Mouse (Mus musculus) right cerebral cortex, postnatal 4 days (tissue): ENCODE results near the gene Ptprn2.
A peak's percentile ranks its signal among the peaks of the same experiment; 100 is the strongest.

Source experiments
- DNase-seq: peaks from one replicate; pipeline ENCODE4 v3.0.0-alpha.2; 2022

The Ptprn2 gene

DNA sequence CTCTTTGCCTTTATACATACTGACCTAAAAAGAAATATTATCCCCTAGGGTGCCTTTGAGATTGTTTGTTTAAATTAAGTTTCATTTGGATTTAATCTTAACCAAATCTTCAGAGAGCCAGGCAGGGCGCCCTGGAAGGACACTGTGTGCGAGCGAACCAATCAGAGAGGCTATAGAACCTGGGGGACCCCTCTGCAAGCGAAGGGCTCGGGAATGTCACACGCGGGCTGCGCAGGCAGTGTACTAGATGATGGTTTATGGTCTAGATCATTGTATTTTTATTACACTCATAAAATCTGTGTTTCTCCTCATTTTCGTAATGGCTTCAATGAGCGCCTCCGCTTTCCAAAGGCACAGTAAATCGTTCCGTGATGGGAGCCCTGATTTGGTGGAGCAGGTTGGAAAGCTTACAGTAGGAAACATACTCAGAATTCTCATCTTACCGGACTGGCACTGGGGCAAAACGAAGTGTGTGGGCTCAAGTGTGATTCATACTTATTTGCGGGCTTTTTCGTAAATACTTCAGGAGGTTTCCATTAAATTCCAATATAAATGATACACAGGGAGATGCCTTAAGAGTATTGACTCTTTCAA, 760.5 kb downstream of the Ptprn2 start:
- no peak for DNase-seq

DNA sequence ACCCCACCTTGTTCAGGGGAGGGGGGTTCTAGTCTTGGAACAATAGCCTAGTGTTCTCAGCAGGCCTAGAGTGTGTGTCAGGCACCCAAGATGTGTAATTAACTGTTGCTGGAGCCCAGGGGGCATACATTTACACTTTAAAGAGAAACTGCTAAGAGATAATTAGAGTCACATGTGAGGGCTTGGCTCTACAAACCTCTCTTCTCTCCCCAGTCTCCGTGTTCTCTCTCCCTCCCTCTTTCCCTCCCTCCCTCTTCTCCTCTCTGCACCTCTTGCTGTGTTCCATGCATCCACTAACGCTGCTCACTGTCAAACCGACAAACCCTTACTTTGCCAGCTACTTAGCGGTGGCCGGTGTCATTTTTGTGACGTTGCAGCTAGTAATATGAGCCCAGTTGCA, 764.9 kb downstream of the Ptprn2 start:
- DNase-seq: no peak

DNA sequence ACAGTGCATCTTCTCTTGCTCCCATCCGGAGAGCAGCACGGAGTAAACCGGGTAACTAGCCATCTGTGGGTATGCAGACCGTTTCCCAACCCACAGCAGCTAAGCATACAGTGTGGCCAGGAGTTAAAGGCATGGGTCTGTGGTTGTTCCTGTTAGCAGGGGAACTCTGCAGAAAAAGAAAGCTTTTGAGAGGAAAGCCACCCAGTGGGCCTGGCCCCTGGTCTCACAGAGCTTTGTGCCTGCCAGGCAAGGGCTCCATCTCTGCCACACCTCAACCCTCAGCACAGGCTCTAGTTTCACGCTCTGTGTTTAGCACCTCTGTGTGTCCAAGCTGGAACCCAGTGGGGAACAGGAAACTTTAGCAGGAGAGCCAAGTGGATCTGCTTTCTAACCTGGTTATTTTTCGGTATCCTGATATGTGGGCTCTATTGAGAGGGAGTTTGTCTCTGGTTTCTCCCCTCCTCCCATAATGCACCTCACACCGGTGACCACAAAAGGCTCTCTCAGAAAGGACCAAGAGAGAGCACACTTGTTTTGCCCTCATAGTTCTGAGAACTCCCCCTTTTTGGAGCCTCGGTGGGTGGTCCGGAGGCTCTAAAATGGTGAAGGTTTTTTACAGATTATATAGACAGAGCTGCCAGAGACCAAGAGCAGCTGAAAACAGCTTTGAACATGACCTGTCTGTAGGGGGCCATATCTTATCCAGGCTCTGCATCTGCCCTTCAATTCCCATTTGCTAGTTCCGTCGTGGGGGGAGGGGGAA, 766.3 kb downstream of the Ptprn2 start:
- DNase-seq: no peak

GRCm38 (mm10) chr12:117252426-117252779, 766.9 kb downstream of the Ptprn2 start:
- no peak for DNase-seq

GRCm38 (mm10) chr12:117254356-117254755, 768.8 kb downstream of the Ptprn2 start:
- DNase-seq: no peak

DNA sequence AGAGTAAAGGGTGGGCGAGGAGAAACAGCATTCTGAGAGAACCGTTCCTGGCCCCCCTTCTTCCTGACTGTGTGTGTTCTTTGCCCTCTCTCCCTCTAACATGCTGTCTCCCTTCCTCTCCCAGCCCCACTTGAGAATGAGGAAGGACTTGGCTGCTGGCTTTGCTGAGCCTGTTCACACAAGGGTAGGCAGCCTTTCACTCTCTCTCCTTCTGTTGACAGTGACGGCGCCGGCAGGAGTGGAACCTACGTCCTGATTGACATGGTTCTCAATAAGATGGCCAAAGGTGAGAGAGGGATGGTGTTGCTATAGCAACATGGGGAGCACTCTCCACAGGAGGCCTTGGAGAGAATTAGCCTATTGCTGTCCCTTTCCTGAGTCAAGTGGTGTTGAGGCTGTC, 769.8 kb downstream of the Ptprn2 start:
- DNase-seq: no peak

DNA sequence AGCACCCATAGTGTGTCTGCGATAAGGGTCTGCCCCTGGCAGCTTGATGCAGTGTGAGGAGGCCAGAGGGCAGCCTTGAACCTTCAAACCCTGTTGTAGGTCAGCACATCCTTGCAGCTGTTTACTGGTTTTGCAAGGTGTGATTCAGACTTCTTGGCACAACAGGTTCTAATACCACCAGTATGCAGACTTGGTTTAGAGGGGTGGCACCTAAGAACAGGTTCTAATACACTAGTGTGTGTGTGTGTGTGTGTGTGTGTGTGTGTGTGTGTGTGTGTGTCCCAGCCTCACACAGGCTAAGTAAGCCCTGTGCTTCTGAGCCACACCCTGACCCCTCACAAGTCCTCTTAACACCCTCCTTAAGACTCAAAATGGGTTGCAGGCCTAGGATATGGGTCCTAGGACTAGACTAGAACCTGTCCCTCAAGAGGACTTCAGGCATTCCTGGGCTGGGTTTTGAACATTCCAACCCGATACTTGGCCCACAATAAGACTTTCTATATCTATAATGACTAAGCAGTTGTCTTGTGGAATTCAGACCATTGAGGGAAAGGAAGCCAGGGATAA, 770.3 kb downstream of the Ptprn2 start:
- DNase-seq: no peak

DNA sequence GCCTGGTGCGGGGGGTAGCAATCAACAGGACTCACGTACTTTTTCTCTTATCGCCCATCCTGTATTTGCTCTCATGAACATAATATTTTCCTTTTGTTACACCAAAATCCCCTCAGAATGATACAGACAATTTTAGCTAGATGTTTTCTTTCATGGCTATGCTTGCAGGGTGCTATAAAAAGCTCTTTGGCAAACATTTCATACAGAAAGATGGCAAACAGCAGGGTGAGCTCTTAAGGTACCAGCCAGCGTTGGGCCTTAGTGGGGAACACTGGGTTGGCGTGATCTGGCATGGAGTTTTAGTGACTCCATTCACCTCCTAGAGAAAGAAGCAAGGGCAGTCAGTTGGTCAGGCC, 771.3 kb downstream of the Ptprn2 start:
- DNase-seq: no peak

DNA sequence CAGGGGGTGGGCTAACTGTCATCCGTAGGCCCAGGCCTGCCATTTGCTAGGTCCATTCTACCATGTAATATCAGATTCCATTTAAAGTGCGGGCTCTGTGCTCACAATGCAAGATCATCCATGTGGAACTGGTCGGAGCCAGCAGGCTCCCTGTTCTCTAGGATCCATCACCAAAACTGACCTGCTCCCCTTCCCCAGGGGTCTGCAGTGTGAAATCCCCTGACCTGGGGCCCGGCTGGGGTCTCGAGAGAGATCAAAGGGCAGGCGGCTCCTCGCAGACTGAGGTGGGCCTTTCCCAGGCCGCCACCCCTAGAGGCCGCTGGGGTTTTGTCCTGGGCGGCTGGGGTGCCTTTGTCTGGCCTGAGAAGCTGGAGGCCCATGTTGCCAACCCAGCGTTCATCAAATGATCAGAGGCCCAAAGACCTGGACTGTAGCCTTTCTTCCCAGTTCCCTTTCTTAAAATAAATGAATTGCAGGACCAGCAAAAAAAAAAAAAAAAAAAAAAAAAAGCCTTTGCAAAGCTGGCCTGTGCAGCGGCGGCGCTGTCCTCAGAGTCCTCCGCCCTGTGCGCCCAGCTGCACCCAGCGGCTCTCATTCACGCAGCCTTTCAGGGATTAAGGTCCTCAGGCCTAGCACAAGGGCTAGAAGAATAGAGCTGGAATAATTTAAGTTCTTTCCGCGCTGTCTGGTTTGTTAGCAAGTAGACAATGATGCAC, 771.8 kb downstream of the Ptprn2 start:
- DNase-seq: peak; percentile 26

- DNase-seq: no peak
Measured at GRCm38 (mm10) chr12:117257921-117258497, 772.5 kb downstream of the Ptprn2 start.

DNA sequence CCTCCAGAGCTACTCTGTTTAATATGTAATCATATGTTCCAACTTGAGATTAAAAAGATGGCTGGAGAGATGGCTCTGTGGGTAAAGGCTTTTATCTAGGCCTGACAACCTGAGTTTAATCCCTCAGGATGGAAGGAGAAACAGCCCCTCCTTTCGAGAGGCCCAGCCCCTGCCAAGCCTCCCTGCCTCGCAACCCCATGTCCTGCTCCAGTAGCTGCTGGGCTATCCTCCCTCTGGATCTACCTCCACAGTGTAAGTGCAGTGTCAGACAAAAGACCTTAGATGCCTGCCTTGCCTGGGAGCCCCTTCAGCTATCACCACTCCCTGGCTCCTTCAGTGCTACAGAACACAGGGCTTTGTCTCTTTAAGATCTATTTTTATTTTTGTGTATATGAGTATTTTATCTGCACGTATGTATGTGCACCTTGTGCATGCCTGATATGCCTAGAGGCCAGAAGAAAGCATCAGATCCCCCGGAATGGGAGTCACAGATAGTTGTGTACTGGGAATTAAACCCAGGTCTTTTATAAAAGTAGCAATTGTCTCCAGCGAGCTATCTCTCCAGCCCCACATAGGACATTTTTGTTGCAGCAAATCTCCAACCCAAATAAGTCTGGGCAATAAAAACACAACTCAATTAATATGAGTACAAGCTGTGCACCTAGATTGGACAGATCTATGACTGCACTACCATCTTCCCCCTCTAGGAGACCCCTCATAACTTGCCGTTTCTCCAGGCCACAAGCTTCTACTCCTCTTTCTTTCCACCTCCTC, 775.1 kb downstream of the Ptprn2 start:
- DNase-seq: no peak

DNA sequence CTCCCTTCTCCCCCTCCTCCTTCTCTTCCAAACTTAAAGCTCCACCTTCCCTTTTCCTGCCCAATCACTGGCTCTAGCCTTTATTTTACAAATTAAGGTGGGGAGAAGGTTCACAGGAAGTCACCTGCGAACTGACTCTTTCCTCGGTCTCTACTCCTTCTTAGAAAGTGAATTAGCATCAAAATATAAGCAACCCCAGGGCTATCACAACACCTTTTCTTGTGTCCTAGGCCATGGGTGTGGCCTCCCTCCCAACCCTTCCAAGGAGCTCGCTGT, 775.6 kb downstream of the Ptprn2 start:
- no peak for DNase-seq

DNA sequence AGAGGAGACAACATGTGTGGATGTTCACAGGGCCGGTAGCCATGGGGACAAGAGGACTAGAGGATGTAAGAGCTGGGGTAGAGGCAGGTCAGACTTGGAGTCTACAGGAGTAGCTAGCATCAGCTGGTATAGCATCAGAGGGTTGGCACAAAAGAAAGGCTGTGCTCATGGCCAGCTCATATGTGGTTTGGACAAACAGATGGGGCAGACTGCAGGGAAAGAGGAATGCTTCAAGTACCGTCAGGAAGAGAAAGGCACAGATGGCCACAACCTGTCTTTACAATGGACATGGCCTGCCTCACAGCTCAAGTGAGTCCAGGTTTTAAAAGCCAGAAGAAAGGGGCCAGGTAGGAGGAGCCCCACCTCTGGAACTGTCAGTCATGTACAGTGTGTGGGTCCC, 776.5 kb downstream of the Ptprn2 start:
- no peak for DNase-seq

DNA sequence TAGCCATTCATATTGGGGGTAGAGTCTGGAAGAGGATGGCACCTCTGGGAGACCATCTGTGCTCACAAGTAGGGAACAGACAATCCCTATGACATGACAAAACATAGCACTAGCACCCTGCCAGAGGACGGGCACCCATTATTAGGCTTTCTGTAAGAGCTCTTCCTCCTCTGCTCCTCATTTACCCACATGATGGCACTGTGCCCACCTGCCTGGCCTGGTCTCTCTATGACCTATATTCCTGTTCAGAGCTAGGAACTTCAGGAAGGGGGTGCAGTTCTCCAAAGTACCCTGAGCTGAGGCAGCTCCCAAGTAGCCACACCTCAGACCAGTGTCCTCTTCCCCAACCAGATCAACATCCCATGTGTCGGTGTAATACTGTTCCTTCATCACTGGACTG, 777.6 kb downstream of the Ptprn2 start:
- no peak for DNase-seq

DNA sequence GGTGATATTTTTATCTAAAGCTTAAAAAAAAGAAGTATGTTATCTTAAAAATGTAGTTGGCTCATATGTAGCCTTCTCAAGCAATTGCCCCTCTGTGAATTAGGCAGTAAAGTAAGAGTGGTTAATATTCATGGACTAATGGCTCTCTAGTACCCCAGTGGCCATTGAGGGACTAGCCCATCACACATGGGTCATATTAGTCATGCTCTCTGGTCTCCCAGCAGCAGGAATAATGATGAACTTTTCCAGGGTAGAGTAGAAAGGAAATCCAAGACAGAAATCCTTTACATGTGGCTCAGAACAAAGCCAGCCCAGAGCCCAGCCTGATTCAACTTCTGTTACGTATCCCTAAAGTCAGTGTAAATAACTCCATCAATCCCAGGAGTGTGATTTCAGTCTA, 779.7 kb downstream of the Ptprn2 start:
- DNase-seq: no peak

- no peak for DNase-seq
Measured at GRCm38 (mm10) chr12:117268543-117269172, 783.1 kb downstream of the Ptprn2 start.

DNA sequence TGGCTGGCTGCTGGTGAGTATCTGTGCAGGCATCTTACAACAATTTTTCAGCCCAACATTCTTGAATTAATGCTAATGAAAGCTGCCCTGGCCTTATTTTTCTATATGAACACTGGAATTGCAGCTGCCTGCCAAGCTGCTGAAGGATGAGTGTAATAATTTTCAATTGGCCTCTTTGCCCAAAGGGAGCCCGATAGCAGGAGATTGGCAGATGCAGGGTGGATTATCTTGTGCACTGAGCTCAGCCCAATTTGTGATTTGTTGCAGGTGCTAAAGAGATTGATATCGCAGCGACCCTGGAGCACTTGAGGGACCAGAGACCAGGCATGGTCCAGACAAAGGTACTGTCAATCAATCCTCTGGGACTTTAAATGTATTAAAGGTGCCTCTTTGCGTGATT, 783.8 kb downstream of the Ptprn2 start:
- no peak for DNase-seq

DNA sequence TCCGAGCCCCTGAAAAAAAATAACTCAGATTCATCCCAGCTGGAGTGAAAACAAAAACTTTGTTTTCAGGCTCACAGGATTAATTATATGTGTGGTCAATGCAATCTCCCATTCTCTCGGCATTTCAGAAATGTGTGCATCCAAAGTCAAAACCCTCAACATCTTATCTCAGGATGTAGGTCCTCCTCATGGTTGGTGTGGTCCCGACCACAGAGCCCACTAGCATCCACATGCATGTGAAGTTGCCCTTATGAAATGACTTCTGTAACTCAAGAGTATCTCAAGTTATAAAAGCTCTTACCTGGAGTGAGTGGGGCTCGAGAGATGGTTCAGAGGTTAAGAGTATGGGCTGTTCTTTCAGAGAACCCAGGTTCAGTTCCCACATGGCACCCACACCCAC, 784.7 kb downstream of the Ptprn2 start:
- DNase-seq: no peak

DNA sequence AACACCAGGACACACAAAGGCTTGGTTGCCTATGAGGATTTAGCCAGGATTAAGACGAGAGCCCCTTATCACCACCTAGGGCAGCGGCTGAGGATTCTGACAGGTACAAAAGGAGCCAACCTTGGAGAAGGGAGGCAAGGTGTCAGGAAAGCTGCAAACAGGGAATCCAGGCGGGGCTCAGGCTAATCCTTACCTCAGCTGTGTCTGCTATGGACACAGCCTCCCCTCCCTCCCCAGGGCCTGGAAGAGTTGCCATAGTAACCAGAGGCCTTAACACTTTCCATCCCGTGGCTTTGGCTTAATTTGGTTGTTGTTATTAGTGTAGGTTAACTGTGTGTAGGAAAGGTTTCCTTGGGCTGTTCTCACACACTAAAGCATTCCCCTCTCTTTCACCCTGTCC, 787.6 kb downstream of the Ptprn2 start:
- no peak for DNase-seq

- no peak for DNase-seq
Measured at GRCm38 (mm10) chr12:117274576-117274975, 789.1 kb downstream of the Ptprn2 start.

- no peak for DNase-seq
Measured at GRCm38 (mm10) chr12:117280790-117281189, 795.3 kb downstream of the Ptprn2 start.

GRCm38 (mm10) chr12:117282659-117283058, 797.1 kb downstream of the Ptprn2 start:
- no peak for DNase-seq

DNA sequence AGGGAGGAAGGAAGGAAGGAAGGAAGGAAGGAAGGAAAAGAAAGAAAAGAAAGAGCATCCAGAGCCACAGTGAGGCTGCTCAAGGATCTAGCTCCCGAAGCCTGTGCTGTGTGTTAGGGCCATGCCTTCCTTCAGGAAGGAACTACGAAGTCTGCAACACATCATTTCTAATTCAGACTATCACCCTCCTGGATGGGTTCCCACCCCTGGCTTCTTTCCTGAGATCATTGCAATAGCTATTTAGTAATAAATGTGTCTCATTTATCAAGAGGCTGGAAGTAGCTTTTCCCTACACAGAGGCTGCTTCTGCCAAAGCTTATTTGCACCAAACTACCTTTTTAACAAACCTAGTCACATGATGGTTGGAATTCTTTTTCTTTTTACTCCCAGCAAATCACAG, 801.9 kb downstream of the Ptprn2 start:
- DNase-seq: no peak
